Mouse (Mus musculus) testis, adult 2 months (tissue): ENCODE data around the gene Med24.

Experiments used
- CTCF ChIP-seq: fragments of 200-500 bp; IDR thresholded peaks from 2 replicates; pipeline ENCODE4 v1.5.1; 2012; ENCODE audit warnings: low read depth, mild to moderate bottlenecking, inconsistent platforms, low read length, moderate library complexity; ENCODE audit not compliant: control insufficient read depth, insufficient read depth, insufficient replicate concordance
- POLR2A ChIP-seq: fragments of 200-500 bp; IDR thresholded peaks from 2 replicates; pipeline ENCODE4 v1.6.1; 2012; ENCODE audit warnings: low read depth, mild to moderate bottlenecking, inconsistent platforms, low read length, moderate library complexity; ENCODE audit not compliant: control insufficient read depth

DNA sequence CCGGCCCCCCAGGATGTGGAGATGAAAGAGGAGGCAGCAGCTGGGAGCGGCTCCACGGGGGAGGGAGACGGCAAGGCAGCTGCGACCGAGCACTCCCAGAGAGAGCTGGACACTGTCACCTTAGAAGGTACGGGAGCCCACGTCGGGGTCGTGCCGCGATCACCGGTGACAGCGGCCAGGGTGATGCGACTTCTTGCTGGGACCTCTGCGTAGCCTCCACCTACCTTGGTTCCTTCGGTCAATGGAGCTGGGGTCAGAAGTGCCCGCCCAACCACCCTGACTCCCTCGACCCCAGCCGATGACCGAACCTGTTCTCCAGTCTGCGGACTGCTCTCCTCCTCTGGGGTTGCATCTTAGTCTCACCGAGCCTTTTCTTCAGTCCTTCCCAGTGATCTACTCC is 46.4 kb downstream of the Med24 start:
- TF ChIP-seq CTCF = no peak
- TF ChIP-seq POLR2A = no peak
